Mouse (Mus musculus) hindbrain, embryonic 11.5 days (tissue): ENCODE results near the gene Mycbp. TPM values are rescaled to one million over a fixed set of nuclear protein-coding genes. Genes with fewer than 3 reads are reported as not detected.
"Not testable (repeated sequence)": the region's sequence is repeated elsewhere in the genome, so short reads cannot be mapped to it uniquely, and the experiment has no call there.

Experiments
- ATAC-seq: fragments of 200-750 bp; cut with Nextera tagmentation; 2 replicates; pipeline ENCODE4 v1.8.0; 2017; ENCODE audit warnings: mild to moderate bottlenecking, moderate TSS enrichment, moderate library complexity; ENCODE audit not compliant: low FRiP score
- DNase-seq: peaks from one replicate; pipeline ENCODE4 v3.0.0-alpha.2; 2015; ENCODE audit warnings: low spot score
- H3K27ac ChIP-seq: fragments of 300-500 bp; sonication (generic); 2 replicates; pipeline ENCODE4 v1.5.1; 2014; ENCODE audit warnings: mild to moderate bottlenecking, low read depth, low read length
- H3K27me3 ChIP-seq: fragments of 300-500 bp; sonication (generic); 2 replicates; pipeline ENCODE4 v1.6.1; 2014; ENCODE audit warnings: mild to moderate bottlenecking, low read length, moderate library complexity, mixed read lengths; ENCODE audit not compliant: control insufficient read depth, insufficient read depth
- H3K36me3 ChIP-seq: fragments of 300-500 bp; sonication (generic); 2 replicates; pipeline ENCODE4 v1.6.1; 2014; ENCODE audit warnings: mild to moderate bottlenecking, low read length, moderate library complexity, mixed read lengths; ENCODE audit not compliant: control insufficient read depth, insufficient read depth
- H3K4me1 ChIP-seq: fragments of 300-500 bp; sonication (generic); replicated peaks from 2 replicates; pipeline ENCODE4 v1.6.1; 2014; ENCODE audit warnings: low read length, mixed read lengths; ENCODE audit not compliant: control insufficient read depth, insufficient read depth
- H3K4me2 ChIP-seq: fragments of 300-500 bp; sonication (generic); replicated peaks from 2 replicates; pipeline ENCODE4 v1.6.1; 2014; ENCODE audit warnings: mild to moderate bottlenecking, low read depth, low read length
- H3K4me3 ChIP-seq: fragments of 300-500 bp; sonication (generic); 2 replicates; pipeline ENCODE4 v1.5.1; 2014; ENCODE audit warnings: low read depth, low read length
- H3K9ac ChIP-seq: fragments of 300-500 bp; sonication (generic); 2 replicates; pipeline ENCODE4 v1.6.1; 2014; ENCODE audit warnings: low read depth, low read length
- H3K9me3 ChIP-seq: fragments of 300-500 bp; sonication (generic); 2 replicates; pipeline ENCODE4 v1.6.1; 2016; ENCODE audit warnings: low read length; ENCODE audit not compliant: control insufficient read depth
- WGBS: fragments of 180-500 bp; shearing (Covaris S2); extraction: QIAGEN DNeasy Blood & Tissue Kit; methylation state at CpG from one replicate; pipeline ENCODE4 v1.1.7; 2014; 5-methylcytosine and 5-hydroxymethylcytosine counted together
- polyA plus RNA-seq: library from polyadenylated mRNA; unstranded; fragments of >200 nt; fragmentation: Nextera tagmentation; extraction: Ambion mirVana; gene quantifications from 2 replicates; pipeline ENCODE4 v1.2.1, GENCODE M21; 2014

Gene Mycbp
- polyA plus RNA-seq, 1 experiment from 2014 or later = 51.2 TPM

GRCm38 (mm10) chr4:123927961-123928360 is 23.3 kb downstream of the Mycbp start:
- H3K9me3 ChIP-seq = no peaks in the 10 kb centered on the region
- no peak for ATAC-seq
- no peak overlapping the region for H3K4me3 ChIP-seq
- DNase-seq = no peak
- H3K9ac ChIP-seq = no peak overlapping the region
- no peak overlapping the region for H3K4me2 ChIP-seq
- no peak overlapping the region for H3K27ac ChIP-seq
- no peaks in the 10 kb centered on the region for H3K27me3 ChIP-seq
- H3K4me1 ChIP-seq = no peaks in the 10 kb centered on the region
- H3K36me3 ChIP-seq = peaks cover 11% of the 10 kb centered on the region; the same call in 1 of the 2 replicates

- no peak overlapping the region for H3K4me3 ChIP-seq
- no peak for ATAC-seq
- 97% methylated on average over 4 of the region's 4 CpGs for WGBS
- H3K4me1 ChIP-seq = no peaks in the 10 kb centered on the region
- H3K4me2 ChIP-seq = no peak overlapping the region
- H3K27me3 ChIP-seq = no peaks in the 10 kb centered on the region
- H3K9me3 ChIP-seq = no peaks in the 10 kb centered on the region
- DNase-seq = no peak
- H3K9ac ChIP-seq = no peak overlapping the region
- no peak overlapping the region for H3K27ac ChIP-seq
- H3K36me3 ChIP-seq = peaks cover 11% of the 10 kb centered on the region; the same call in 1 of the 2 replicates
Observed at GRCm38 (mm10) chr4:123929994-123930393, 25.4 kb downstream of the Mycbp start.

GRCm38 (mm10) chr4:123934306-123934705 is 29.7 kb downstream of the Mycbp start:
- ATAC-seq (no peak), DNase-seq (no peak)
- H3K27ac ChIP-seq = no peak overlapping the region
- no peaks in the 10 kb centered on the region for H3K4me1 ChIP-seq
- H3K9ac ChIP-seq = no peak overlapping the region
- WGBS = 92% methylated on average over 4 of the region's 4 CpGs
- no peaks in the 10 kb centered on the region for H3K9me3 ChIP-seq
- no peaks in the 10 kb centered on the region for H3K27me3 ChIP-seq
- H3K36me3 ChIP-seq = peaks cover 5% of the 10 kb centered on the region; the same call in 1 of the 2 replicates
- H3K4me3 ChIP-seq = no peak overlapping the region
- no peak overlapping the region for H3K4me2 ChIP-seq

GRCm38 (mm10) chr4:123936059-123936458 is 31.4 kb downstream of the Mycbp start:
- H3K36me3 ChIP-seq = peaks cover 3% of the 10 kb centered on the region; the same call in 1 of the 2 replicates
- no peak for DNase-seq
- no peak overlapping the region for H3K4me2 ChIP-seq
- H3K9me3 ChIP-seq = no peaks in the 10 kb centered on the region
- no peaks in the 10 kb centered on the region for H3K4me1 ChIP-seq
- no peak overlapping the region for H3K27ac ChIP-seq
- no peaks in the 10 kb centered on the region for H3K27me3 ChIP-seq
- no peak overlapping the region for H3K4me3 ChIP-seq
- 92% methylated on average over 7 of the region's 7 CpGs for WGBS
- no peak for ATAC-seq
- no peak overlapping the region for H3K9ac ChIP-seq

- no peaks in the 10 kb centered on the region for H3K9me3 ChIP-seq
- ATAC-seq (no peak), DNase-seq (peak; percentile 91)
- H3K4me1 ChIP-seq = no peaks in the 10 kb centered on the region
- no peak overlapping the region for H3K27ac ChIP-seq
- no peaks in the 10 kb centered on the region for H3K36me3 ChIP-seq
- 7% methylated on average over 4 of the region's 4 CpGs for WGBS
- H3K4me3 ChIP-seq = no peak overlapping the region
- no peak overlapping the region for H3K9ac ChIP-seq
- no peak overlapping the region for H3K4me2 ChIP-seq
- no peaks in the 10 kb centered on the region for H3K27me3 ChIP-seq
Observed at GRCm38 (mm10) chr4:123939838-123940237, 35.2 kb downstream of the Mycbp start.

- not testable (repeated sequence) for H3K4me2 ChIP-seq, H3K27me3 ChIP-seq, H3K4me3 ChIP-seq, H3K27ac ChIP-seq, H3K9me3 ChIP-seq, H3K4me1 ChIP-seq, DNase-seq, H3K9ac ChIP-seq, H3K36me3 ChIP-seq, ATAC-seq
- 85% methylated on average over 7 of the region's 7 CpGs for WGBS
Observed at GRCm38 (mm10) chr4:123940878-123941277, 36.2 kb downstream of the Mycbp start.

- H3K27me3 ChIP-seq = no peaks in the 10 kb centered on the region
- ATAC-seq (no peak), DNase-seq (no peak)
- H3K9ac ChIP-seq = no peak overlapping the region
- WGBS = 89% methylated on average over 4 of the region's 4 CpGs
- no peaks in the 10 kb centered on the region for H3K36me3 ChIP-seq
- no peaks in the 10 kb centered on the region for H3K9me3 ChIP-seq
- no peak overlapping the region for H3K4me3 ChIP-seq
- H3K27ac ChIP-seq = no peak overlapping the region
- no peaks in the 10 kb centered on the region for H3K4me1 ChIP-seq
- H3K4me2 ChIP-seq = no peak overlapping the region
Observed at GRCm38 (mm10) chr4:123946701-123947100, 42.1 kb downstream of the Mycbp start.

GRCm38 (mm10) chr4:123947149-123947548 is 42.5 kb downstream of the Mycbp start:
- ATAC-seq = no peak
- no peak overlapping the region for H3K9ac ChIP-seq
- H3K36me3 ChIP-seq = no peaks in the 10 kb centered on the region
- WGBS = 55% methylated on average over 5 of the region's 5 CpGs
- no peak overlapping the region for H3K27ac ChIP-seq
- DNase-seq = no peak
- H3K9me3 ChIP-seq = no peaks in the 10 kb centered on the region
- no peak overlapping the region for H3K4me3 ChIP-seq
- no peaks in the 10 kb centered on the region for H3K4me1 ChIP-seq
- no peaks in the 10 kb centered on the region for H3K27me3 ChIP-seq
- H3K4me2 ChIP-seq = no peak overlapping the region

GRCm38 (mm10) chr4:123948901-123949300 is 44.3 kb downstream of the Mycbp start:
- WGBS = 85% methylated on average over 6 of the region's 6 CpGs
- ATAC-seq = no peak
- H3K36me3 ChIP-seq = no peaks in the 10 kb centered on the region
- no peaks in the 10 kb centered on the region for H3K27me3 ChIP-seq
- no peak overlapping the region for H3K4me2 ChIP-seq
- no peaks in the 10 kb centered on the region for H3K4me1 ChIP-seq
- H3K4me3 ChIP-seq = no peak overlapping the region
- DNase-seq = no peak
- no peak overlapping the region for H3K9ac ChIP-seq
- no peak overlapping the region for H3K27ac ChIP-seq
- H3K9me3 ChIP-seq = no peaks in the 10 kb centered on the region
